Mouse (Mus musculus) lung, adult 2 months (tissue): ENCODE results near the gene Met. TPM values are rescaled to one million over a fixed set of nuclear protein-coding genes. Genes with fewer than 3 reads are reported as not detected.

Source experiments
- DNase-seq: peaks from one replicate; pipeline ENCODE4 v3.0.0; 2022
- H3K4me1 ChIP-seq: fragments of 200-500 bp; 2 replicates; pipeline ENCODE4 v1.6.1; 2011; ENCODE audit warnings: low read length; ENCODE audit not compliant: control insufficient read depth, insufficient read depth
- H3K4me3 ChIP-seq: fragments of 200-500 bp; replicated peaks from 2 replicates; pipeline ENCODE3; 2011; ENCODE audit warnings: low read depth, mild to moderate bottlenecking, control low read depth, low read length; ENCODE audit errors: extremely low read depth
- CTCF ChIP-seq: fragments of 200-500 bp; IDR thresholded peaks from 2 replicates; pipeline ENCODE4 v1.5.1; 2011; ENCODE audit warnings: mild to moderate bottlenecking, low read length, control low read depth; ENCODE audit not compliant: insufficient read depth
- POLR2A ChIP-seq: fragments of 200-500 bp; IDR thresholded peaks from 2 replicates; pipeline ENCODE4 v1.6.1; 2011; ENCODE audit warnings: low read depth, mild to moderate bottlenecking, control low read depth, low read length, borderline replicate concordance; ENCODE audit errors: extremely low read depth
- WGBS: fragments of 180-500 bp; shearing (Covaris S2); methylation state at CpG from one replicate; pipeline ENCODE4 v1.1.7; 2018; 5-methylcytosine and 5-hydroxymethylcytosine counted together
- polyA plus RNA-seq: library from polyadenylated mRNA; depleted of rRNA; stranded (reverse); fragments of >200 nt; gene quantifications from 2 replicates; pipeline ENCODE4 v1.2.3, GENCODE M21; 2012

The Met gene
- polyA plus RNA-seq, 1 experiment = 15.5 TPM

DNA sequence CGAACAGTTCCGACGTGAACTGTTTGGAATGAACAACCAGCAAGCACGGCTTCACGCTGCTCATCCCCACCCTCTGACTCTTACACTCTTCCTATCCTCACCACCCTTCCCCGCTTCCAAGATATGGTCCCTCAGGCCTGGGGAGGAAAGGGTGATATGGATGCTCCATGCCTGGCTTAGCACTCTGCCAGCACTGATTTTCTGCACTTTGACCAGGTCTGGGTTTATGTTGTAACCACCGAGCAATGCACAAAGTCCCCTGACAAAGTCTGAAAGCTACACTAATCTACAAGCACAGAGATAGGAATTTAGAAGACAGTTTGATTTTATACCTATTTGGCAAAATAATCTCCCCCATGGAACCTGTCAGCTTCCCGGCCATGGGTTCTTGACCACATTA, 78.0 kb downstream of the Met start:
- 91% methylated on average over 8 of the region's 8 CpGs for WGBS
- no peak for TF ChIP-seq POLR2A
- TF ChIP-seq CTCF = no peak
- DNase-seq = no peak
- Histone ChIP-seq H3K4me3 (no peak overlapping the region), H3K4me1 (peaks cover 5% of the 10 kb centered on the region; the same call in 1 of the 2 replicates)

DNA sequence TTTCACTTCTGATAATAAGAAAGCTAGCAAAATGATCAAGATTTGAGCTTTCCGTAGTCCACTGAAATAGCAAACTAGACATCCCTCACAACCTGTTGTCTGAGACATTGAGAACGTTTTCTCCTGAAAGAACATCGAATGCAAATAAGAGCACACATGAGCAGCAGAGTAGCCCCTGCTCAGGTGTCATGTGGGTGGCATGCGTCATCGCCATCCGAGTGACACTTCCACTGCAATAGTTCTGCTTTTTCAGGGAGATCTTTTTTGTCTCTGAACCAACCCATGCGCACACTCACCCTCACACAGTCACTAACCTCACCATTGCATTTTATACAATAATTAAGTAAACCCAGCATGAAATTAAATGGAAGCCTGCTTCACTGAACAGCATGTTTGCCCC, 78.8 kb downstream of the Met start:
- H3K4me3 ChIP-seq = no peak overlapping the region
- WGBS = 87% methylated on average over 7 of the region's 7 CpGs
- no peak for DNase-seq
- H3K4me1 ChIP-seq = peaks cover 5% of the 10 kb centered on the region; the same call in 1 of the 2 replicates
- no peak for TF ChIP-seq CTCF
- TF ChIP-seq POLR2A = no peak

DNA sequence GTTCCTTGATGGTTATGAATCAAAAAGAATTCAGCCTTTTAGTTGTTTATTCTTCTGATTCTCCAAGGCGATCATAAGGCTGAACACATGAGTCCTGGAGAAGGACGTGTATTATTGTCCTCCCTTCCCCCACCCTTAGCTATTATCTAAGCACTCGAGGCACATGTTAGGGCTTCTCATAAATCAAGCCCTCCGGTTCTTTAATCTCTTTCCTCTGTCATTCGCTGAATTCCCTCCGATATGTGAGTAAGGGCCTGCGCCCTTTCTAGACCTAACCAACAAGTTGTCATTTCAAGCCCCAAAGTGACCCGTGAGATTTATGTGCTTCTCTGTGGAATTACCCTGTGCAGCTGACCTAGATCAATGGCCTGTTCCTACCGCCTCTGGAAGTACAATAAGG, 81.9 kb downstream of the Met start:
- Histone ChIP-seq H3K4me1 (no peaks in the 10 kb centered on the region), H3K4me3 (no peak overlapping the region)
- TF ChIP-seq CTCF = no peak
- no peak for TF ChIP-seq POLR2A
- no peak for DNase-seq
- 74% methylated on average over 9 of the region's 9 CpGs for WGBS

DNA sequence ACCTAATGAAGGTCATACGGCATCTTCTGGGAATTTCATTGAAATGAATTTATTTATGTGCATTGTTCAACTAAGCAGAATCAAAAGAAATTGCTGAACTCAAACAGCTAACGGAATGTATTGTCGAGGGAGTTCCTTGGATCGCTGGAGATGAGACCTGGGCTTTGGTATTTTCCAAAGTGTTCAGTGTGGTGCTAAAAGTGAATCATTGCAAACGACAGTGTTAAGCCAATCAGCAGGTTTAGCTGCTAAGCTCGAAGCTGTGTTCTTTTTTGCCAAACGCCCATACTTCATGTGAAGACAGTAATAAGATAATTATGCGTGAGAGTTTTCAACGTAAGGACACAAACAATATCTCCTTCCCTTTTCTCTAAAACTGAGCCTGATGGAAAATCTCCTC, 82.7 kb downstream of the Met start:
- H3K4me3 ChIP-seq = no peak overlapping the region
- no peak for DNase-seq
- 73% methylated on average over 9 of the region's 9 CpGs for WGBS
- H3K4me1 ChIP-seq = no peaks in the 10 kb centered on the region
- TF ChIP-seq POLR2A (no peak), CTCF (no peak)

DNA sequence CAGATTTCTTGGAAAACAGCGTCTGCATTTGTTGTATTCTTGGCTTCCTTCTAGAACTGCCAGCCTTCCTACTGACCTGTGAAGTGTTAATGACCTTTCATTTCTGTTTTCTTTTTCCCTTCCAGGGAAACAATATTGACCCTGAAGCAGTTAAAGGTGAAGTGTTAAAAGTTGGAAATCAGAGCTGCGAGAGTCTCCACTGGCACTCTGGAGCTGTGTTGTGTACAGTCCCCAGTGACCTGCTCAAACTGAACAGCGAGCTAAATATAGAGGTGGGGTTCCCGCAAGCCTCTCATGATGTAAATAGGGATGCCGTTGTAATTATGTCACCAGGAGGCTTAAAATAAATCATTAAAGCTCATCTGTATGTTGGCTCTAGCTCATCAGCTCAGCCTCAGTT, 83.2 kb downstream of the Met start:
- TF ChIP-seq POLR2A (no peak), CTCF (no peak)
- Histone ChIP-seq H3K4me3 (no peak overlapping the region), H3K4me1 (no peaks in the 10 kb centered on the region)
- 26% methylated on average over 5 of the region's 5 CpGs for WGBS
- no peak for DNase-seq

DNA sequence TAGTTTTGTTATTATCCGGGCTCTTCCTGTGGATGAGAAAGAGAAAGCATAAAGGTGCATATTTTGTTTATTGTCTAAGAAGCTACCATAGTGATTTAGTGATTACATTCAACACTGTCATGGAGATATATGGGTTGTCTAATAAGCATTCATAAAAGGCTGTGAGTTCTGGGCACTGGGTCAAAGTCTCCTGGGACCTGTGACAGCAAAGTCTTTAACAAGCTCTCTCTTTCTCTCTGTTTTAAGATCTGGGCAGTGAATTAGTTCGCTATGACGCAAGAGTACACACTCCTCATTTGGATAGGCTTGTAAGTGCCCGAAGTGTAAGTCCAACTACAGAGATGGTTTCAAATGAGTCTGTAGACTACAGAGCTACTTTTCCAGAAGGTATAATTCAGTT, 85.2 kb downstream of the Met start:
- TF ChIP-seq POLR2A (no peak), CTCF (no peak)
- no peak for DNase-seq

DNA sequence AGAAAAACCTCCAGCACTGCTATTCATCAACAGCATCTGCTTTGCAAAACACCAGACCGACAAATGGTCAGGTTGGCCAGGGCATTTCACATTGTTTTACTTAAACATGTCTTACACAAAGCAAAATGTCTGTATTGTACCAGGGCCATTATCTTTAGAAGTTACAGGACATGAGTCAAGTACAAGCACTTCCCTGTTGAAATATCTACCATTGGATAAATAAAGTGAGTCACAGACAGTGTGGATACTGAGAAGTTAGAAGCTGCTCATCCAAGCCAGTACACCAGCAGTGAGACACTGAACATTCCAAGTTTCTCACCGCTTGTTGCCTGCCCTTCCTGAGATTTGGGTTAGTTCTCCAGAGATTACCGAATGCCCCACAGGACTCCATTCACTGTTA, 86.0 kb downstream of the Met start:
- no peak for TF ChIP-seq POLR2A
- no peak for TF ChIP-seq CTCF
- no peak for DNase-seq
- Histone ChIP-seq H3K4me1 (no peaks in the 10 kb centered on the region), H3K4me3 (no peak overlapping the region)
- 77% methylated on average over 3 of the region's 3 CpGs for WGBS

More for the DNA sequence above, 85.2 kb downstream of the Met start:
- Histone ChIP-seq H3K4me1 (no peaks in the 10 kb centered on the region), H3K4me3 (no peak overlapping the region)
- 72% methylated on average over 4 of the region's 4 CpGs for WGBS

DNA sequence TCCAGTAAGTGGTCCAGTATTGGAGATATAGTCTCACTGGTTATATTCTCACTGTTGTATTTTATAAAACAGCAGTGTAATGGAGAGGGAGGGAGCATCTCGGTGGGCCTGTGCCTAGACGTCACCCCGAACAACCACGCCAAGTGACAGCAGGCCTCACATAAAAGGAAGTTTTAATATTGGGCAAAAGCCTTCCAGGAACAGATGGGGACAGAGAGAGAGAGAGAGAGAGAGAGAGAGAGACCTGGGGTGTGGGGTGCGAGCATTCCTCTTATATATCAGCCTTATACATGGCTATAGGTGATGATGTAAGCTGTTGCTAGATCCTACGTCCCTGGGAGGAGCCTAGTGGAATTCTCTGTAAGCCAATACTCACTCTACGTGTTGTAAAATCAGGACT, 90.7 kb downstream of the Met start:
- no peak for DNase-seq
- H3K4me1 ChIP-seq = no peaks in the 10 kb centered on the region
- TF ChIP-seq CTCF (no peak), POLR2A (no peak)
- 89% methylated on average over 7 of the region's 7 CpGs for WGBS
- H3K4me3 ChIP-seq = no peak overlapping the region

DNA sequence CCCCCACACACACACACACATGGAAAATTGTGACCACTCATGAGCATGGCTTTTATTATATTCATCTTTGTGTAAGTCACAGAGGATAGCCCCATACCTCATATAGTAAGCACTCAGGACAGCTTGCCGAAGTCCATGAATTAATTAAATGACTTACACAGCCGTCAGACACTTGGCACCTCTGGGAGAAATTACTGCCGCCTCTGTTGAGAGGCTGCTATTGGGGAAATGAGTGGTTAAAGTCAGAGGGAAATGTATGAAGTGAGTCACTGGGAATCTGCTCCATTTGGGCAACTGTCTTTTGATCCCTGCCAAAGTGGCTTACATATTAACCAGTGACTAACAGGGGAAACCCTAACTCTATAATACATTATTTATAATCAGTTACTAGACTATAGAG, 91.2 kb downstream of the Met start:
- DNase-seq = no peak
- WGBS = 57% methylated on average over 3 of the region's 3 CpGs
- no peak overlapping the region for H3K4me3 ChIP-seq
- TF ChIP-seq POLR2A = no peak
- no peak for TF ChIP-seq CTCF
- H3K4me1 ChIP-seq = no peaks in the 10 kb centered on the region

DNA sequence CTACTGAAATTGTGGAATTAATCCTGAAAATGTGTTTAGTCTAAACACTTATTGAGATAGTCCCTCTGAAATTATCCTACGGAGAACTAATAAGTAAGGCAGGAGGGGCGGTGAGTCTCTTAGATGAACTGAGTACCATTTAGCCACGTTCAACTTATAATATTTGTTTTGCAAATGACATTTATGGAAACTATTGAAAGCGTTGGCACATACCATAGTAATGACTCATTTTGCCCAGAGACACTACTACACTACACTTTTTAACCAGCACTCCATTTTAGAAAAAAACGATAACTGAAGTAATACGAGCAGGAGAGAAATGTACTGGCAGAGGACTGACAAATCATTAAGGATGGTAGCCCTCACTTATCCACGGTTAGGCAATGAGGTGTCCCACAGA, 92.1 kb downstream of the Met start:
- no peak overlapping the region for H3K4me3 ChIP-seq
- H3K4me1 ChIP-seq = no peaks in the 10 kb centered on the region
- DNase-seq = no peak
- whole genome bisulfite sequencing = 59% methylated on average over 7 of the region's 7 CpGs
- TF ChIP-seq POLR2A (no peak), CTCF (no peak)
